8 mouse cellular contexts compared by ENCODE assay signal in genomic region chr3:51333234-51333889, GRCm38 (mm10). TPM values are rescaled to one million over a fixed set of nuclear protein-coding genes. Genes with fewer than 3 reads are reported as not detected.
DNase-seq lines count a peak whose midpoint lies in the region; ATAC-seq and TF ChIP-seq lines count a peak whose summit lies in the region.

No protein-coding gene starts in this region.

- no peak for DNase-seq in hindbrain, embryonic 11.5 days (ENCODE audit: low spot score)
- peak; percentile 68 for DNase-seq in kidney, adult 2 months
- no peak for DNase-seq in cerebellum, adult 2 months

- peak overlapping the region; percentile 13 for H3K9ac ChIP-seq in hindbrain, embryonic 13.5 days
- no peak overlapping the region for H3K9ac ChIP-seq in hindbrain, embryonic 11.5 days (ENCODE audit: low read depth, low read length)
- H3K9ac ChIP-seq in lung, embryonic 15.5 days: no peak overlapping the region
- H3K9ac ChIP-seq in stomach, embryonic 14.5 days (replicated peaks; ENCODE audit: low read depth, low read length): no peak overlapping the region; the same call in 1 of the 2 replicates

- 52% methylated on average over 10 of the region's 10 CpGs for WGBS in hindbrain, embryonic 13.5 days
- 70% methylated on average over 10 of the region's 10 CpGs for WGBS in hindbrain, embryonic 11.5 days
- WGBS in kidney, adult 2 months: 20% methylated on average over 10 of the region's 10 CpGs
- 26% methylated on average over 10 of the region's 10 CpGs for WGBS in lung, embryonic 15.5 days
- whole genome bisulfite sequencing in stomach, embryonic 14.5 days: 43% methylated on average over 10 of the region's 10 CpGs
- 47% methylated on average over 10 of the region's 10 CpGs for WGBS in cerebellum, adult 2 months

- no peak overlapping the region for H3K4me2 ChIP-seq in hindbrain, embryonic 13.5 days
- H3K4me2 ChIP-seq in hindbrain, embryonic 11.5 days (replicated peaks; ENCODE audit: low read depth, low read length): no peak overlapping the region
- H3K4me2 ChIP-seq in lung, embryonic 15.5 days: peak overlapping the region; percentile 34
- H3K4me2 ChIP-seq in stomach, embryonic 14.5 days (replicated peaks; ENCODE audit: low read depth, low read length): peak overlapping the region; percentile 2; the same call in 1 of the 2 replicates

- TF ChIP-seq POLR2A in kidney, adult 2 months (IDR thresholded peaks at IDR 0.05; ENCODE audit: low read depth, low read length): no peak
- no peak for TF ChIP-seq POLR2A in cerebellum, adult 2 months (IDR thresholded peaks at IDR 0.05; ENCODE audit: borderline replicate concordance, insufficient read depth, low read length)

- H3K27me3 ChIP-seq in hindbrain, embryonic 13.5 days: no peaks in the 10 kb centered on the region
- H3K27me3 ChIP-seq in hindbrain, embryonic 11.5 days (ENCODE audit: control insufficient read depth, insufficient read depth, low read length): no peaks in the 10 kb centered on the region
- no peaks in the 10 kb centered on the region for H3K27me3 ChIP-seq in kidney, adult 2 months (replicated peaks; ENCODE audit: control insufficient read depth, insufficient read depth, low read length)
- no peaks in the 10 kb centered on the region for H3K27me3 ChIP-seq in lung, embryonic 15.5 days
- H3K27me3 ChIP-seq in stomach, embryonic 14.5 days (ENCODE audit: control insufficient read depth, insufficient read depth, low read length): no peaks in the 10 kb centered on the region
- H3K27me3 ChIP-seq in cerebellum, adult 2 months (ENCODE audit: control insufficient read depth, insufficient read depth, low read length): no peaks in the 10 kb centered on the region

- ATAC-seq in hindbrain, embryonic 13.5 days (ENCODE audit: low FRiP score): no peak
- no peak for ATAC-seq in hindbrain, embryonic 11.5 days (ENCODE audit: low FRiP score)
- ATAC-seq in activated CD4-positive, CD25-positive, alpha-beta regulatory T cell, adult 4 months: peak; percentile 90
- peak; percentile 92 for ATAC-seq in granulocyte monocyte progenitor cell, adult 5-6 weeks (replicated peaks; ENCODE audit: poor library complexity, severe bottlenecking)
- ATAC-seq in lung, embryonic 15.5 days (ENCODE audit: borderline replicate concordance, extremely low read depth, low FRiP score, low TSS enrichment): no peak
- ATAC-seq in stomach, embryonic 14.5 days (ENCODE audit: insufficient number of reproducible peaks, insufficient read depth, low FRiP score, low read depth): 0 out of 2 replicates have a peak, but pooled peaks have one; percentile 49

- TF ChIP-seq CTCF in kidney, adult 2 months (conservative IDR thresholded peaks at IDR 0.05; ENCODE audit: insufficient read depth, insufficient read length, low read depth, low read length): no peak
- TF ChIP-seq CTCF in cerebellum, adult 2 months (IDR thresholded peaks at IDR 0.05; ENCODE audit: borderline replicate concordance, insufficient read depth, low read depth, low read length): no peak

- no peaks in the 10 kb centered on the region for H3K9me3 ChIP-seq in hindbrain, embryonic 13.5 days
- H3K9me3 ChIP-seq in hindbrain, embryonic 11.5 days (ENCODE audit: control insufficient read depth, low read length): no peaks in the 10 kb centered on the region
- no peaks in the 10 kb centered on the region for H3K9me3 ChIP-seq in lung, embryonic 15.5 days
- no peaks in the 10 kb centered on the region for H3K9me3 ChIP-seq in stomach, embryonic 14.5 days (ENCODE audit: control insufficient read depth, low read depth, low read length)

- no peaks in the 10 kb centered on the region for H3K36me3 ChIP-seq in hindbrain, embryonic 13.5 days
- H3K36me3 ChIP-seq in hindbrain, embryonic 11.5 days (ENCODE audit: control insufficient read depth, insufficient read depth, low read length): no peaks in the 10 kb centered on the region
- no peaks in the 10 kb centered on the region for H3K36me3 ChIP-seq in kidney, adult 2 months (ENCODE audit: control insufficient read depth, insufficient read depth, low read length)
- no peaks in the 10 kb centered on the region for H3K36me3 ChIP-seq in lung, embryonic 15.5 days
- no peaks in the 10 kb centered on the region for H3K36me3 ChIP-seq in stomach, embryonic 14.5 days (ENCODE audit: control insufficient read depth, insufficient read depth, low read length)

- no peak overlapping the region for H3K4me3 ChIP-seq in hindbrain, embryonic 13.5 days
- H3K4me3 ChIP-seq in hindbrain, embryonic 11.5 days (ENCODE audit: low read depth, low read length): no peak overlapping the region
- H3K4me3 ChIP-seq in kidney, adult 2 months (ENCODE audit: insufficient read depth, low read depth, low read length): no peak overlapping the region
- no peak overlapping the region for H3K4me3 ChIP-seq in lung, embryonic 15.5 days
- no peak overlapping the region for H3K4me3 ChIP-seq in stomach, embryonic 14.5 days (ENCODE audit: low read depth, low read length)
- no peak overlapping the region for H3K4me3 ChIP-seq in cerebellum, adult 2 months (replicated peaks; ENCODE audit: insufficient read depth, low read depth, low read length)

- 0 out of 2 replicates have a peak overlapping the region, but pooled peaks have one; percentile 36 for H3K27ac ChIP-seq in hindbrain, embryonic 13.5 days
- H3K27ac ChIP-seq in hindbrain, embryonic 11.5 days (ENCODE audit: low read depth, low read length): no peak overlapping the region
- no peak overlapping the region for H3K27ac ChIP-seq in kidney, adult 2 months (ENCODE audit: insufficient read depth, low read depth, low read length)
- peak overlapping the region; percentile 37; the same call in 1 of the 2 replicates for H3K27ac ChIP-seq in lung, embryonic 15.5 days
- H3K27ac ChIP-seq in stomach, embryonic 14.5 days (ENCODE audit: low read length): no peak overlapping the region
- no peak overlapping the region; the same call in 1 of the 2 replicates for H3K27ac ChIP-seq in cerebellum, adult 2 months (ENCODE audit: insufficient read depth, low read length)

- H3K4me1 ChIP-seq in hindbrain, embryonic 13.5 days (replicated peaks): peaks cover 32% of the 10 kb centered on the region
- no peaks in the 10 kb centered on the region for H3K4me1 ChIP-seq in hindbrain, embryonic 11.5 days (replicated peaks; ENCODE audit: control insufficient read depth, insufficient read depth, low read length)
- peaks cover 3% of the 10 kb centered on the region; the same call in 1 of the 2 replicates for H3K4me1 ChIP-seq in kidney, adult 2 months (ENCODE audit: control insufficient read depth, insufficient read depth, low read length)
- peaks cover 9% of the 10 kb centered on the region; the same call in 1 of the 2 replicates for H3K4me1 ChIP-seq in lung, embryonic 15.5 days
- H3K4me1 ChIP-seq in stomach, embryonic 14.5 days (ENCODE audit: control insufficient read depth, insufficient read depth, low read length): peaks cover 5% of the 10 kb centered on the region; the same call in 1 of the 2 replicates
- H3K4me1 ChIP-seq in cerebellum, adult 2 months (ENCODE audit: control insufficient read depth, insufficient read depth, low read length): peaks cover 8% of the 10 kb centered on the region

RNA-seq across cellular contexts. Expression of gene Elf2, which starts 7.1 kb away (rescaled TPM):
- 47.1 TPM in 2 replicates for polyA plus RNA-seq in hindbrain, embryonic 13.5 days (2015; fragmentation: Nextera tagmentation; extraction: Ambion mirVana)
- 45.4 and 48.7 TPM in 2 replicates for polyA plus RNA-seq in hindbrain, embryonic 11.5 days (2014; fragmentation: Nextera tagmentation; extraction: Ambion mirVana)
- 10 to 100 TPM; 41.0 to 54.1 TPM for polyA plus RNA-seq in activated CD4-positive, CD25-positive, alpha-beta regulatory T cell, adult 4 months (2017; shearing (Covaris generic))
- total RNA-seq in granulocyte monocyte progenitor cell, adult 5-6 weeks (2014; fragmentation: Nextera tagmentation): 56.9 and 64.6 TPM in 2 replicates
- total RNA-seq in granulocyte monocyte progenitor cell, adult 5-6 weeks (2017): 103 and 116 TPM in 2 replicates
- polyA plus RNA-seq in kidney, adult 2 months (2012; rRNA removed): 23.5 and 28.1 TPM in 2 replicates
- 69.9 and 73.4 TPM in 2 replicates for polyA plus RNA-seq in lung, embryonic 15.5 days (2015; fragmentation: Nextera tagmentation; extraction: Ambion mirVana)
- polyA plus RNA-seq in stomach, embryonic 14.5 days (2014; fragmentation: Nextera tagmentation; extraction: Ambion mirVana): 61.1 and 72.6 TPM in 2 replicates
- polyA plus RNA-seq in cerebellum, adult 2 months (2012; rRNA removed): 38.8 and 39.1 TPM in 2 replicates

Comparison
In these comparisons a context has a peak if more than half of its experiments do, and no peak if none do; other contexts are left out.
1. H3K27ac ChIP-seq: peak in hindbrain, embryonic 13.5 days (single experiment) and lung, embryonic 15.5 days (single experiment); none in hindbrain, embryonic 11.5 days (single experiment), kidney, adult 2 months (single experiment), stomach, embryonic 14.5 days (single experiment) and cerebellum, adult 2 months (single experiment).
2. ATAC-seq: peak in activated CD4-positive, CD25-positive, alpha-beta regulatory T cell, adult 4 months (single experiment), granulocyte monocyte progenitor cell, adult 5-6 weeks (single experiment) and stomach, embryonic 14.5 days (single experiment); none in hindbrain, embryonic 13.5 days (single experiment), hindbrain, embryonic 11.5 days (single experiment) and lung, embryonic 15.5 days (single experiment).
3. H3K4me2 ChIP-seq: peak in lung, embryonic 15.5 days (single experiment) and stomach, embryonic 14.5 days (single experiment); none in hindbrain, embryonic 13.5 days (single experiment) and hindbrain, embryonic 11.5 days (single experiment).